8 mouse cellular contexts compared by ENCODE assay signal in genomic region chrX:99567367-99568164, GRCm38 (mm10).
DNase-seq lines count a peak whose midpoint lies in the region; ATAC-seq and TF ChIP-seq lines count a peak whose summit lies in the region.

No protein-coding gene starts in this region.

- ATAC-seq in forebrain, embryonic 15.5 days (replicated peaks): peak; percentile 84
- ATAC-seq in lung, postnatal 0 days: peak; percentile 74

- no peak for TF ChIP-seq POLR2A in ES-Bruce4 (IDR thresholded peaks at IDR 0.05; ENCODE audit: insufficient read depth, low read length)
- TF ChIP-seq POLR2A in testis, adult 2 months (IDR thresholded peaks at IDR 0.05; ENCODE audit: control insufficient read depth, low read depth, low read length): no peak

- no peaks in the 10 kb centered on the region for H3K36me3 ChIP-seq in ES-Bruce4 (ENCODE audit: control insufficient read depth, insufficient read depth, low read length, poor library complexity, severe bottlenecking)
- H3K36me3 ChIP-seq in forebrain, embryonic 15.5 days: no peaks in the 10 kb centered on the region
- H3K36me3 ChIP-seq in lung, postnatal 0 days (ENCODE audit: insufficient read depth, low read length): no peaks in the 10 kb centered on the region
- no peaks in the 10 kb centered on the region for H3K36me3 ChIP-seq in testis, adult 2 months (ENCODE audit: control insufficient read depth, insufficient read depth, low read length)

- H3K4me1 ChIP-seq in ES-Bruce4 (ENCODE audit: control insufficient read depth, insufficient read depth, low read length): no peaks in the 10 kb centered on the region
- H3K4me1 ChIP-seq in forebrain, embryonic 15.5 days: peaks cover 21% of the 10 kb centered on the region
- no peaks in the 10 kb centered on the region for H3K4me1 ChIP-seq in lung, postnatal 0 days (ENCODE audit: insufficient read depth, low read depth, low read length)
- H3K4me1 ChIP-seq in testis, adult 2 months (ENCODE audit: control insufficient read depth, insufficient read depth, low read length): peaks cover 9% of the 10 kb centered on the region

- peak overlapping the region; percentile 27 for H3K4me2 ChIP-seq in forebrain, embryonic 15.5 days (replicated peaks)
- 0 out of 2 replicates have a peak overlapping the region, but pooled peaks have one; percentile 14 for H3K4me2 ChIP-seq in lung, postnatal 0 days (replicated peaks; ENCODE audit: low read depth, low read length)

- WGBS in forebrain, embryonic 15.5 days: 15% methylated on average over 28 of the region's 28 CpGs
- WGBS in lung, postnatal 0 days: 27% methylated on average over 24 of the region's 28 CpGs

- DNase-seq in cerebellum, postnatal 10 days: peak; percentile 15 to 16
- DNase-seq in cerebellum, postnatal 4 days (ENCODE audit: low spot score in 2 of 2): no peak
- DNase-seq in lung, postnatal 0 days (ENCODE audit: low spot score): peak; percentile 46
- no peak for DNase-seq in layer of hippocampus, adult 11-12 months (ENCODE audit: low spot score)
- no peak for DNase-seq in c-Kit-positive CD71-positive TER-119-positive erythroid progenitor cells, embryonic 14.5 days (ENCODE audit: low spot score)

- H3K4me3 ChIP-seq in ES-Bruce4 (ENCODE audit: low read depth, low read length): 0 out of 2 replicates have a peak overlapping the region, but pooled peaks have one; percentile 23
- 0 out of 2 replicates have a peak overlapping the region, but pooled peaks have one; percentile 6 for H3K4me3 ChIP-seq in forebrain, embryonic 15.5 days
- no peak overlapping the region for H3K4me3 ChIP-seq in lung, postnatal 0 days (ENCODE audit: low read depth, low read length)
- H3K4me3 ChIP-seq in testis, adult 2 months (ENCODE audit: control insufficient read depth, low read depth, low read length): peak overlapping the region; percentile 24; the same call in 1 of the 2 replicates

- H3K27me3 ChIP-seq in ES-Bruce4 (ENCODE audit: control insufficient read depth, insufficient read depth, low read length, poor library complexity, severe bottlenecking): peaks cover 3% of the 10 kb centered on the region; the same call in 1 of the 2 replicates
- H3K27me3 ChIP-seq in forebrain, embryonic 15.5 days: no peaks in the 10 kb centered on the region; the same call in 1 of the 2 replicates
- H3K27me3 ChIP-seq in lung, postnatal 0 days (replicated peaks; ENCODE audit: insufficient read depth, low read length): no peaks in the 10 kb centered on the region; the same call in 1 of the 2 replicates
- H3K27me3 ChIP-seq in testis, adult 2 months (ENCODE audit: control insufficient read depth, insufficient read depth, low read length): no peaks in the 10 kb centered on the region

- no peak for TF ChIP-seq EP300 in ES-Bruce4 (IDR thresholded peaks at IDR 0.05; ENCODE audit: insufficient read depth, low read depth, low read length)
- no peak for TF ChIP-seq EP300 in lung, postnatal 0 days (IDR thresholded peaks at IDR 0.05)

- no peak for TF ChIP-seq CTCF in ES-Bruce4 (IDR thresholded peaks at IDR 0.05; ENCODE audit: low read depth, low read length)
- no peak for TF ChIP-seq CTCF in lung, postnatal 0 days (IDR thresholded peaks at IDR 0.05)
- TF ChIP-seq CTCF in testis, adult 2 months (IDR thresholded peaks at IDR 0.05; ENCODE audit: control insufficient read depth, insufficient read depth, insufficient replicate concordance, low read depth, low read length): no peak

- no peak overlapping the region for H3K27ac ChIP-seq in ES-Bruce4 (ENCODE audit: insufficient read depth, low read length)
- H3K27ac ChIP-seq in forebrain, embryonic 15.5 days (replicated peaks): peak overlapping the region; percentile 89
- H3K27ac ChIP-seq in lung, postnatal 0 days (ENCODE audit: low read length): no peak overlapping the region
- H3K27ac ChIP-seq in testis, adult 2 months (ENCODE audit: control insufficient read depth, insufficient read depth, low read depth, low read length): no peak overlapping the region

- no peaks in the 10 kb centered on the region for H3K9me3 ChIP-seq in ES-Bruce4 (replicated peaks; ENCODE audit: control insufficient read depth, insufficient read depth, low read length, poor library complexity, severe bottlenecking)
- no peaks in the 10 kb centered on the region for H3K9me3 ChIP-seq in forebrain, embryonic 15.5 days
- no peaks in the 10 kb centered on the region for H3K9me3 ChIP-seq in lung, postnatal 0 days (ENCODE audit: low read length)

- H3K9ac ChIP-seq in ES-Bruce4 (ENCODE audit: low read depth, poor library complexity, severe bottlenecking): no peak overlapping the region
- peak overlapping the region; percentile 24; the same call in 1 of the 2 replicates for H3K9ac ChIP-seq in forebrain, embryonic 15.5 days (replicated peaks)
- H3K9ac ChIP-seq in lung, postnatal 0 days (replicated peaks; ENCODE audit: low read depth): no peak overlapping the region

Comparison
In these comparisons a context has a peak if more than half of its experiments do, and no peak if none do; other contexts are left out.
1. DNase-seq: peak in cerebellum, postnatal 10 days (2 of 2) and lung, postnatal 0 days (single experiment); none in cerebellum, postnatal 4 days (0 of 2), layer of hippocampus, adult 11-12 months (single experiment) and c-Kit-positive CD71-positive TER-119-positive erythroid progenitor cells, embryonic 14.5 days (single experiment).